In genomic region chr16:65720953-65721352, GRCm38 (mm10) we compare ENCODE assay signal across 21 mouse cellular contexts.
DNase-seq lines count a peak whose midpoint lies in the region; ATAC-seq and TF ChIP-seq lines count a peak whose summit lies in the region.
"Had no signal": no experiment of that assay in that cellular context is flagged by ENCODE, and none has a peak within 500 bp of the region (broad histone marks: within the 10 kb centered on the region; RNA-seq: fewer than 3 reads in every experiment).

No protein-coding gene starts in this region.

- H3K4me2 ChIP-seq in forebrain, embryonic 16.5 days (ENCODE audit: low read length), result no peak overlapping the region
- no peak overlapping the region for H3K4me2 ChIP-seq in forebrain, postnatal 0 days (ENCODE audit: low read depth)
- H3K4me2 ChIP-seq in midbrain, embryonic 14.5 days (ENCODE audit: low read length), result no peak overlapping the region
- H3K4me2 ChIP-seq in midbrain, embryonic 15.5 days, result no peak overlapping the region
- H3K4me2 ChIP-seq in limb, embryonic 12.5 days, result no peak overlapping the region
- H3K4me2 ChIP-seq in neural tube, embryonic 14.5 days (ENCODE audit: low read depth, low read length), result no peak overlapping the region
- H3K4me2 ChIP-seq: embryonic facial prominence, embryonic 12.5 days; liver, embryonic 11.5 days; lung, embryonic 15.5 days had no signal

- no peak overlapping the region for H3K27ac ChIP-seq in forebrain, embryonic 16.5 days (ENCODE audit: low read length)
- H3K27ac ChIP-seq in forebrain, postnatal 0 days (ENCODE audit: low read depth, low read length), result no peak overlapping the region
- H3K27ac ChIP-seq in midbrain, embryonic 14.5 days (replicated peaks; ENCODE audit: low read depth, low read length), result no peak overlapping the region
- H3K27ac ChIP-seq in midbrain, embryonic 15.5 days, result no peak overlapping the region
- H3K27ac ChIP-seq in limb, embryonic 12.5 days, result 0 out of 2 replicates have a peak overlapping the region, but pooled peaks have one; percentile 29
- H3K27ac ChIP-seq in neural tube, embryonic 14.5 days (ENCODE audit: low read depth, low read length), result no peak overlapping the region
- H3K27ac ChIP-seq: embryonic facial prominence, embryonic 12.5 days; heart, embryonic 10.5 days; lung, embryonic 15.5 days; stomach, postnatal 0 days had no signal

- no peak overlapping the region for H3K9ac ChIP-seq in forebrain, embryonic 16.5 days (replicated peaks; ENCODE audit: low read depth, low read length)
- H3K9ac ChIP-seq in forebrain, postnatal 0 days, result no peak overlapping the region
- H3K9ac ChIP-seq in midbrain, embryonic 14.5 days (replicated peaks; ENCODE audit: low read length), result no peak overlapping the region
- no peak overlapping the region for H3K9ac ChIP-seq in midbrain, embryonic 15.5 days
- no peak overlapping the region for H3K9ac ChIP-seq in limb, embryonic 12.5 days (replicated peaks)
- no peak overlapping the region for H3K9ac ChIP-seq in neural tube, embryonic 14.5 days (replicated peaks; ENCODE audit: low read depth, low read length)
- H3K9ac ChIP-seq: embryonic facial prominence, embryonic 12.5 days; lung, embryonic 15.5 days had no signal

- H3K36me3 ChIP-seq in forebrain, embryonic 16.5 days (ENCODE audit: control insufficient read depth, insufficient read depth), result no peaks in the 10 kb centered on the region
- no peaks in the 10 kb centered on the region for H3K36me3 ChIP-seq in forebrain, postnatal 0 days (ENCODE audit: insufficient read depth)
- no peaks in the 10 kb centered on the region for H3K36me3 ChIP-seq in midbrain, embryonic 14.5 days (ENCODE audit: control insufficient read depth, insufficient read depth, low read length)
- no peaks in the 10 kb centered on the region for H3K36me3 ChIP-seq in midbrain, embryonic 15.5 days (replicated peaks)
- no peaks in the 10 kb centered on the region for H3K36me3 ChIP-seq in limb, embryonic 12.5 days
- H3K36me3 ChIP-seq in neural tube, embryonic 14.5 days (ENCODE audit: control insufficient read depth, insufficient read depth, low read length), result no peaks in the 10 kb centered on the region
- H3K36me3 ChIP-seq: embryonic facial prominence, embryonic 12.5 days; G1E; heart, embryonic 10.5 days; lung, embryonic 15.5 days had no signal

- no peaks in the 10 kb centered on the region for H3K4me1 ChIP-seq in forebrain, embryonic 16.5 days (replicated peaks; ENCODE audit: control insufficient read depth, insufficient read depth, low read length)
- no peaks in the 10 kb centered on the region for H3K4me1 ChIP-seq in forebrain, postnatal 0 days (ENCODE audit: insufficient read depth)
- H3K4me1 ChIP-seq in midbrain, embryonic 14.5 days (ENCODE audit: control insufficient read depth, insufficient read depth, low read length), result no peaks in the 10 kb centered on the region
- H3K4me1 ChIP-seq in midbrain, embryonic 15.5 days, result no peaks in the 10 kb centered on the region
- 0 out of 2 replicates have a peak, but pooled peaks cover 5% of the 10 kb centered on the region for H3K4me1 ChIP-seq in limb, embryonic 12.5 days (replicated peaks)
- H3K4me1 ChIP-seq in neural tube, embryonic 14.5 days (ENCODE audit: control insufficient read depth, insufficient read depth, low read length), result no peaks in the 10 kb centered on the region
- H3K4me1 ChIP-seq: embryonic facial prominence, embryonic 12.5 days; heart, embryonic 10.5 days; lung, embryonic 15.5 days had no signal

- ATAC-seq in forebrain, embryonic 16.5 days, result peak; percentile 40; the same call in 1 of the 2 replicates
- ATAC-seq in forebrain, postnatal 0 days, result no peak
- ATAC-seq in midbrain, embryonic 14.5 days (ENCODE audit: low FRiP score, low TSS enrichment), result no peak
- no peak for ATAC-seq in midbrain, embryonic 15.5 days (replicated peaks)
- peak; percentile 99 for ATAC-seq in limb, embryonic 12.5 days (ENCODE audit: insufficient number of reproducible peaks, insufficient read depth, low FRiP score, low TSS enrichment, low read depth)
- ATAC-seq in neural tube, embryonic 14.5 days (ENCODE audit: low read depth), result peak; percentile 94
- ATAC-seq in erythroblast, adult 5-6 weeks (replicated peaks; ENCODE audit: low FRiP score, poor library complexity, severe bottlenecking), result no peak

- 33% methylated on average over 4 of the region's 4 CpGs for WGBS in forebrain, embryonic 16.5 days
- 32% methylated on average over 4 of the region's 4 CpGs for WGBS in forebrain, postnatal 0 days
- WGBS in midbrain, embryonic 14.5 days, result 70% methylated on average over 4 of the region's 4 CpGs
- WGBS in midbrain, embryonic 15.5 days, result 55% methylated on average over 4 of the region's 4 CpGs
- WGBS in limb, embryonic 12.5 days, result 12% methylated on average over 4 of the region's 4 CpGs
- 17% methylated on average over 4 of the region's 4 CpGs for WGBS in neural tube, embryonic 14.5 days

- H3K27me3 ChIP-seq in forebrain, embryonic 16.5 days (replicated peaks; ENCODE audit: control insufficient read depth, insufficient read depth, low read length), result no peaks in the 10 kb centered on the region
- H3K27me3 ChIP-seq in forebrain, postnatal 0 days (ENCODE audit: insufficient read depth, low read length), result peaks cover 3% of the 10 kb centered on the region; the same call in 1 of the 2 replicates
- H3K27me3 ChIP-seq in midbrain, embryonic 14.5 days (ENCODE audit: control insufficient read depth, insufficient read depth, low read length), result no peaks in the 10 kb centered on the region
- H3K27me3 ChIP-seq in midbrain, embryonic 15.5 days (replicated peaks), result no peaks in the 10 kb centered on the region
- H3K27me3 ChIP-seq in limb, embryonic 12.5 days, result no peaks in the 10 kb centered on the region
- H3K27me3 ChIP-seq in neural tube, embryonic 14.5 days (ENCODE audit: control insufficient read depth, insufficient read depth, low read length), result no peaks in the 10 kb centered on the region
- H3K27me3 ChIP-seq: embryonic facial prominence, embryonic 12.5 days; lung, embryonic 15.5 days had no signal

- H3K4me3 ChIP-seq in forebrain, embryonic 16.5 days (replicated peaks; ENCODE audit: low read length), result no peak overlapping the region
- H3K4me3 ChIP-seq in forebrain, postnatal 0 days (ENCODE audit: low read depth, low read length), result no peak overlapping the region
- H3K4me3 ChIP-seq in midbrain, embryonic 14.5 days (replicated peaks; ENCODE audit: low read depth, low read length), result no peak overlapping the region
- no peak overlapping the region for H3K4me3 ChIP-seq in midbrain, embryonic 15.5 days
- H3K4me3 ChIP-seq in limb, embryonic 12.5 days (replicated peaks), result no peak overlapping the region
- H3K4me3 ChIP-seq in neural tube, embryonic 14.5 days (ENCODE audit: low read depth, low read length), result no peak overlapping the region
- H3K4me3 ChIP-seq: embryonic facial prominence, embryonic 12.5 days; heart, embryonic 10.5 days; lung, embryonic 15.5 days had no signal

- no peak for DNase-seq in forebrain, postnatal 0 days
- peak; percentile 20 for DNase-seq in midbrain, embryonic 14.5 days
- DNase-seq in heart, adult 8-10 months (ENCODE audit: low spot score), result no peak
- DNase-seq: adrenal gland, adult 2 months; cerebellum, adult 8-10 months; gastrocnemius, postnatal 10 days; heart, postnatal 4 days; kidney, adult 18-20 months; right cerebral cortex, postnatal 14 days; thymus, postnatal 36 days had no signal

- H3K9me3 ChIP-seq in forebrain, embryonic 16.5 days (ENCODE audit: control insufficient read depth, low read length), result no peaks in the 10 kb centered on the region
- H3K9me3 ChIP-seq in forebrain, postnatal 0 days (ENCODE audit: low read length), result no peaks in the 10 kb centered on the region
- no peaks in the 10 kb centered on the region for H3K9me3 ChIP-seq in midbrain, embryonic 14.5 days (ENCODE audit: control insufficient read depth, low read length)
- no peaks in the 10 kb centered on the region for H3K9me3 ChIP-seq in midbrain, embryonic 15.5 days
- H3K9me3 ChIP-seq in limb, embryonic 12.5 days, result no peaks in the 10 kb centered on the region
- no peaks in the 10 kb centered on the region for H3K9me3 ChIP-seq in neural tube, embryonic 14.5 days (ENCODE audit: control insufficient read depth, low read length)
- H3K9me3 ChIP-seq: embryonic facial prominence, embryonic 12.5 days; G1E; heart, embryonic 10.5 days; lung, embryonic 15.5 days had no signal

- no peak for TF ChIP-seq CTCF in forebrain, postnatal 0 days (IDR thresholded peaks at IDR 0.05; ENCODE audit: low read depth)

Comparison
In these comparisons a context has a peak if more than half of its experiments do, and no peak if none do; other contexts are left out.
1. ATAC-seq: peak in forebrain, embryonic 16.5 days (single experiment), limb, embryonic 12.5 days (single experiment) and neural tube, embryonic 14.5 days (single experiment); none in forebrain, postnatal 0 days (single experiment), midbrain, embryonic 14.5 days (single experiment), midbrain, embryonic 15.5 days (single experiment) and erythroblast, adult 5-6 weeks (single experiment).